Mouse (Mus musculus): ENCODE data around the gene Jak1.

DNA sequence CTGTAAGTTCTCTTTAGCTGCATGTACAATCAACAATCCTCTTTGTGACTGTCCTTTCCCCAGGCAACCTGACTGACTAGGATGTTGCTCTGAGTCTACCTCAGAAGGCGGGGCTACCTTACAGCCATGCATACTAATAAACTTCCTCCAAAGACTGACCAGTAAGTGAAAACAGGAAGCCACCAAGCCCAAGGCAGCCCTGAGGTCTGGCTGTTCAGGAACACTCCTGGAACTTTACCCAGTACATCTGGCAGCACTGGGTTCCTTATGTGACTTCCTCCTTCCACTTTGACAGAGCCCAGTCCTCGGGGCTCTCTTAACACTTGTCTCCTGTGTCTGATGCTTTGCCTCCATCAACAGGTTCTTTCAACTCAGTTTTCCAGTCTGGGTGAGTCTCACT, 92.3 kb downstream of the Jak1 start:
- TF ChIP-seq EP300 (IDR thresholded peaks at IDR 0.05; ENCODE audit: low read depth) (no peak), CTCF (IDR thresholded peaks at IDR 0.05; ENCODE audit: low read depth) (no peak)
